Mouse (Mus musculus) lung, adult 2 months (tissue): ENCODE measurements around the gene Tst.

Source experiments
- CTCF ChIP-seq: fragments of 200-500 bp; IDR thresholded peaks from 2 replicates; pipeline ENCODE4 v1.5.1; 2011; ENCODE audit warnings: mild to moderate bottlenecking, low read length, control low read depth; ENCODE audit not compliant: insufficient read depth
- POLR2A ChIP-seq: fragments of 200-500 bp; IDR thresholded peaks from 2 replicates; pipeline ENCODE4 v1.6.1; 2011; ENCODE audit warnings: low read depth, mild to moderate bottlenecking, control low read depth, low read length, borderline replicate concordance; ENCODE audit errors: extremely low read depth

DNA sequence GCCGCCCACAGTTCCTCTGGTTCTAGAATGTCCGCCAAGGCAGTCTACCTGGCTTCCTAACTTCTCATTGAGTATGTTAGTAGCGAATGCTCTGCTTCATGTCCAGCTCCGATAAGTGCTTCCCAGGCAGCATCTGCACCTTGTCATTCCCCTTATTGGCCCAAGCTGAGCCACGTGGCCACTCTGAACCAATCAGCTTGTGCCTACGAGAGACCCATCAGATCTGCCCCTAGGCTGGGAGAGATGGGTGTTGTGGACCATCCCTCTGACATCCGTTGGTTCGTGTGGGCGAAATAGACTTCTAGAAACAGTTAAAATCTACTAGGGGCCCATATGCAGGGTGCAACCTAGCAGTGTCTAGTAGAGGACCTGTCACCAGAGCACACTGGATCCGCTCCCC lies 27.8 kb downstream of the Tst start:
- no peak for TF ChIP-seq POLR2A
- no peak for TF ChIP-seq CTCF
